9 mouse cellular contexts compared by ENCODE assay signal in genomic region chr4:117770935-117771334, GRCm38 (mm10). TPM values are rescaled to one million over a fixed set of nuclear protein-coding genes. Genes with fewer than 3 reads are reported as not detected.
A peak's percentile ranks its signal among the peaks of the same experiment; 100 is the strongest.
DNase-seq lines count a peak whose midpoint lies in the region; ATAC-seq lines count a peak whose summit lies in the region.
"Had no signal": no experiment of that assay in that cellular context is flagged by ENCODE, and none has a peak within 500 bp of the region (broad histone marks: within the 10 kb centered on the region; RNA-seq: fewer than 3 reads in every experiment).

No protein-coding gene starts in this region.

- H3K36me3 ChIP-seq in liver, embryonic 12.5 days: no peaks in the 10 kb centered on the region
- no peaks in the 10 kb centered on the region for H3K36me3 ChIP-seq in embryonic facial prominence, embryonic 10.5 days (replicated peaks)
- H3K36me3 ChIP-seq: embryonic facial prominence, embryonic 13.5 days had no signal

- 17% methylated on average over 5 of the region's 5 CpGs for WGBS in liver, embryonic 12.5 days (ENCODE audit: insufficient replicate concordance)
- 21% methylated on average over 5 of the region's 5 CpGs for WGBS in embryonic facial prominence, embryonic 10.5 days

- no peak for ATAC-seq in liver, embryonic 12.5 days
- peak; percentile 17 to 29; a peak in 1 of 4 replicates for ATAC-seq in hematopoietic stem cell, adult 5-6 weeks (replicated peaks in 1 of 2; ENCODE audit: insufficient read depth in 1 of 2, low FRiP score in 2 of 2, low TSS enrichment in 1 of 2, low read depth in 1 of 2, poor library complexity in 2 of 2, severe bottlenecking in 2 of 2)
- ATAC-seq in megakaryocyte progenitor cell, adult 5-6 weeks (replicated peaks; ENCODE audit: poor library complexity): peak; percentile 72

- H3K9ac ChIP-seq in liver, embryonic 12.5 days: no peak overlapping the region
- H3K9ac ChIP-seq: embryonic facial prominence, embryonic 13.5 days had no signal

- H3K4me2 ChIP-seq in liver, embryonic 12.5 days: no peak overlapping the region
- H3K4me2 ChIP-seq: embryonic facial prominence, embryonic 13.5 days had no signal

- peak; percentile 50 for DNase-seq in liver
- peak; percentile 41 for DNase-seq in adrenal gland, postnatal 25 days
- DNase-seq in embryonic facial prominence, embryonic 10.5 days (ENCODE audit: low spot score): peak; percentile 56
- peak; percentile 27 to 58 for DNase-seq in layer of hippocampus, postnatal 36 days
- DNase-seq in testis, postnatal 10 days (ENCODE audit: low spot score): peak; percentile 80

- no peaks in the 10 kb centered on the region for H3K27me3 ChIP-seq in liver, embryonic 12.5 days (replicated peaks)
- no peaks in the 10 kb centered on the region for H3K27me3 ChIP-seq in embryonic facial prominence, embryonic 10.5 days (replicated peaks; ENCODE audit: low read depth, poor library complexity, severe bottlenecking)
- H3K27me3 ChIP-seq: embryonic facial prominence, embryonic 13.5 days had no signal

- no peaks in the 10 kb centered on the region for H3K9me3 ChIP-seq in liver, embryonic 12.5 days (replicated peaks)
- H3K9me3 ChIP-seq in embryonic facial prominence, embryonic 10.5 days: no peaks in the 10 kb centered on the region
- H3K9me3 ChIP-seq: embryonic facial prominence, embryonic 13.5 days had no signal

- H3K27ac ChIP-seq in liver, embryonic 12.5 days: no peak overlapping the region
- no peak overlapping the region for H3K27ac ChIP-seq in embryonic facial prominence, embryonic 10.5 days (replicated peaks)
- H3K27ac ChIP-seq: embryonic facial prominence, embryonic 13.5 days had no signal

- H3K4me1 ChIP-seq in liver, embryonic 12.5 days: no peaks in the 10 kb centered on the region; the same call in 1 of the 2 replicates
- H3K4me1 ChIP-seq in embryonic facial prominence, embryonic 10.5 days: no peaks in the 10 kb centered on the region
- H3K4me1 ChIP-seq: embryonic facial prominence, embryonic 13.5 days had no signal

- no peak overlapping the region for H3K4me3 ChIP-seq in liver, embryonic 12.5 days
- H3K4me3 ChIP-seq in embryonic facial prominence, embryonic 10.5 days: no peak overlapping the region
- H3K4me3 ChIP-seq: embryonic facial prominence, embryonic 13.5 days had no signal

RNA-seq across cellular contexts. Expression of gene Klf17, which starts 5.5 kb away (rescaled TPM):
- not detected in 2 replicates for polyA plus RNA-seq in liver, embryonic 12.5 days (2016; fragmentation: Nextera tagmentation; extraction: Ambion mirVana)
- not detected in 2 replicates for total RNA-seq in adrenal gland, postnatal 25 days (2021)
- not detected in 2 replicates for polyA plus RNA-seq in embryonic facial prominence, embryonic 10.5 days (2016; fragmentation: Nextera tagmentation; extraction: Ambion mirVana)
- not detected in 2 replicates for total RNA-seq in hematopoietic stem cell, adult 5-6 weeks (2017)
- not detected for total RNA-seq in layer of hippocampus, postnatal 36 days (2021)
- not detected in 2 replicates for total RNA-seq in megakaryocyte progenitor cell, adult 5-6 weeks (2015)
- not detected in 2 replicates for total RNA-seq in megakaryocyte progenitor cell, adult 5-6 weeks (2017)
- polyA plus RNA-seq: embryonic facial prominence, embryonic 13.5 days had no signal

RNA-seq across cellular contexts. Expression of gene Gm12845, which starts 46.7 kb away (rescaled TPM):
- not detected in 2 replicates for polyA plus RNA-seq in liver, embryonic 12.5 days (2016; fragmentation: Nextera tagmentation; extraction: Ambion mirVana)
- not detected in 2 replicates for total RNA-seq in adrenal gland, postnatal 25 days (2021)
- not detected in 2 replicates for polyA plus RNA-seq in embryonic facial prominence, embryonic 10.5 days (2016; fragmentation: Nextera tagmentation; extraction: Ambion mirVana)
- not detected in 2 replicates for total RNA-seq in hematopoietic stem cell, adult 5-6 weeks (2017)
- not detected for total RNA-seq in layer of hippocampus, postnatal 36 days (2021)
- total RNA-seq in megakaryocyte progenitor cell, adult 5-6 weeks (2015): not detected in 2 replicates
- total RNA-seq in megakaryocyte progenitor cell, adult 5-6 weeks (2017): not detected in 2 replicates
- polyA plus RNA-seq: embryonic facial prominence, embryonic 13.5 days had no signal
